Mouse (Mus musculus) heart, postnatal 4 days (tissue): ENCODE measurements around the gene Thrsp. TPM values are rescaled to one million over a fixed set of nuclear protein-coding genes. Genes with fewer than 3 reads are reported as not detected.

ENCODE experiments used
- DNase-seq: peaks from one replicate; pipeline ENCODE4 v3.0.0; 2021
- total RNA-seq, 2 experiments: library from RNA; stranded (reverse); gene quantifications; 2 replicates each; pipeline ENCODE4 v1.2.3; 2021

The Thrsp gene
- total RNA-seq, 2 experiments from 2014 or later = 4.3 to 6.4 TPM

GRCm38 (mm10) chr7:97375101-97375500, 42.4 kb downstream of the Thrsp start:
- DNase-seq = no peak

- no peak for DNase-seq
These were observed 51.6 kb downstream of the Thrsp start for GRCm38 (mm10) chr7:97365887-97366286.

Other genes starting within 250 kb of the Thrsp start
- gene Usp35, start 85.7 kb downstream of the Thrsp start, total RNA-seq = 1 to 10 TPM in 1 of 2 experiments, under 1 TPM in 1; 0.60 to 1.5 TPM
- 1 to 10 TPM in 1 of 2 experiments, under 1 TPM in 1; 0.92 to 1.1 TPM for gene Kctd21, start 85.4 kb downstream of the Thrsp start, total RNA-seq
- gene Alg8, start 46.1 kb downstream of the Thrsp start, total RNA-seq = 10 to 100 TPM; 12.5 to 13.4 TPM
- 100 to 1,000 TPM; 507 TPM for gene Ndufc2, start 17.7 kb downstream of the Thrsp start, total RNA-seq
- gene Kctd14, start 33.6 kb upstream of the Thrsp start, total RNA-seq = under 1 TPM; 0.36 to 0.50 TPM
- gene Ints4, start 63.2 kb upstream of the Thrsp start, total RNA-seq = 10 to 100 TPM; 46.4 to 48.9 TPM
- 10 to 100 TPM; 31.4 to 31.8 TPM for gene Aamdc, start 161.8 kb upstream of the Thrsp start, total RNA-seq
- gene Rsf1, start 162.2 kb upstream of the Thrsp start, total RNA-seq = 10 to 100 TPM; 18.8 to 19.6 TPM